ENCODE assay signal across 9 mouse cellular contexts in the genomic region with DNA sequence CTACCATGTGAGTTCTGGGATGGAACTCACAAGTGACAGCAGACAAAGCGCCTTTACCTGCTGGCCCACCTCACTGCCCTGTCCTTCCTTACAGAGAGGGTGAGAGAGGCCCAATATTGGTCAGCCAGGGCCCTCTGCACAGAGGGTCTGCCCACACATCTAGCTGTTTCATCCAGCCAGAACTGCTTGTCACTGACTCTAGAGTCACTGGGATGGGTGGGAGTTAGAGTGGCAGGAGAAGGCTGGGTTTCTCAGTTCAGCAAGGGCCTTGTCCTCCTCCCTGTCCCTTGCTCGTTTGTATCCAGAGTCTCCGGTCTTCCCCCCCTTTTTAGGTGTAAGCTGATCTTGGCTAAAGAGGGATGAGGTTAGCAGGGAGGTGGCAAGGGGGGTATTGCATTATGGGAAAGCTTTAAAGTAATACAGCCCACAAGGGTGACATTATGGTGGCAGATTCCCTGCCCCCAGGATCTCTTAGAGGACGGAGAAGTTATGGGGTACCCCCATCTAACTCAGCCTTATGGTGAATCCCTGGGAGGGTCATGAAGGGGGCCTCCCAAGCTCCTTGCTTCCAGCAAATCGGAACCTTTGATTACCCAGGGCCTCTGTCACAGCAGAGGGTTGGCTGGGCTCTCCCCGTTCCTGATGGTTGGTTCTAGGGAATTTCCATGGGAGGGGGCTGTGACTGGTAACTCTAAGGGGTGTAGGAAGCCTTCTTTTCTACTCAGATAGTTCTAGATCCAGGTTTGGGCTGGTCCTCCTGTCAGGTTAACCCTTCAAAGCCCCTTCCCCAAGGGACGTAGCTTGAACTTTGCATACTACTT. TPM values are rescaled to one million over a fixed set of nuclear protein-coding genes. Genes with fewer than 3 reads are reported as not detected.
DNase-seq lines count a peak whose midpoint lies in the region; ATAC-seq lines count a peak whose summit lies in the region.
"Had no signal": no experiment of that assay in that cellular context is flagged by ENCODE, and none has a peak within 500 bp of the region (broad histone marks: within the 10 kb centered on the region; RNA-seq: fewer than 3 reads in every experiment).

No protein-coding gene starts in this region.

- WGBS in heart, embryonic 12.5 days: 53% methylated on average over 7 of the region's 7 CpGs
- 46% methylated on average over 7 of the region's 7 CpGs for WGBS in midbrain, embryonic 10.5 days
- WGBS in midbrain, embryonic 15.5 days: 39% methylated on average over 7 of the region's 7 CpGs
- WGBS in intestine, embryonic 16.5 days: 52% methylated on average over 7 of the region's 7 CpGs
- 49% methylated on average over 7 of the region's 7 CpGs for WGBS in stomach, embryonic 14.5 days

- no peak for ATAC-seq in heart, embryonic 12.5 days (ENCODE audit: insufficient number of reproducible peaks, low FRiP score)
- no peak for ATAC-seq in midbrain, embryonic 15.5 days (replicated peaks)
- no peak for ATAC-seq in intestine, embryonic 16.5 days
- ATAC-seq in stomach, embryonic 14.5 days (ENCODE audit: insufficient number of reproducible peaks, insufficient read depth, low FRiP score, low read depth): no peak

- peaks cover 9% of the 10 kb centered on the region for H3K36me3 ChIP-seq in heart, embryonic 12.5 days
- H3K36me3 ChIP-seq in midbrain, embryonic 10.5 days: peaks cover 12% of the 10 kb centered on the region
- no peaks in the 10 kb centered on the region for H3K36me3 ChIP-seq in midbrain, embryonic 15.5 days (replicated peaks)
- no peaks in the 10 kb centered on the region for H3K36me3 ChIP-seq in intestine, embryonic 16.5 days (ENCODE audit: control insufficient read depth, insufficient read depth, low read length)
- H3K36me3 ChIP-seq in stomach, embryonic 14.5 days (ENCODE audit: control insufficient read depth, insufficient read depth, low read length): no peaks in the 10 kb centered on the region

- H3K9ac ChIP-seq in heart, embryonic 12.5 days: peak overlapping the region; percentile 93
- H3K9ac ChIP-seq in midbrain, embryonic 15.5 days: no peak overlapping the region
- H3K9ac ChIP-seq in intestine, embryonic 16.5 days (ENCODE audit: low read depth, low read length): peak overlapping the region; percentile 84
- no peak overlapping the region for H3K9ac ChIP-seq in stomach, embryonic 14.5 days (replicated peaks; ENCODE audit: low read depth, low read length)

- peak overlapping the region; percentile 95 for H3K4me2 ChIP-seq in heart, embryonic 12.5 days
- no peak overlapping the region for H3K4me2 ChIP-seq in midbrain, embryonic 15.5 days
- peak overlapping the region; percentile 84 for H3K4me2 ChIP-seq in intestine, embryonic 16.5 days (ENCODE audit: low read depth, low read length)
- peak overlapping the region; percentile 95 for H3K4me2 ChIP-seq in stomach, embryonic 14.5 days (replicated peaks; ENCODE audit: low read depth, low read length)

- 0 out of 2 replicates have a peak, but pooled peaks cover 4% of the 10 kb centered on the region for H3K27me3 ChIP-seq in heart, embryonic 12.5 days (replicated peaks)
- H3K27me3 ChIP-seq in midbrain, embryonic 10.5 days (ENCODE audit: low read depth, poor library complexity, severe bottlenecking): peaks cover 74% of the 10 kb centered on the region
- H3K27me3 ChIP-seq in midbrain, embryonic 15.5 days (replicated peaks): peaks cover 34% of the 10 kb centered on the region
- H3K27me3 ChIP-seq in intestine, embryonic 16.5 days (replicated peaks; ENCODE audit: control insufficient read depth, insufficient read depth, low read length): no peaks in the 10 kb centered on the region
- H3K27me3 ChIP-seq in stomach, embryonic 14.5 days (ENCODE audit: control insufficient read depth, insufficient read depth, low read length): no peaks in the 10 kb centered on the region

- no peaks in the 10 kb centered on the region for H3K9me3 ChIP-seq in heart, embryonic 12.5 days (replicated peaks)
- H3K9me3 ChIP-seq in midbrain, embryonic 10.5 days (replicated peaks): no peaks in the 10 kb centered on the region
- no peaks in the 10 kb centered on the region for H3K9me3 ChIP-seq in midbrain, embryonic 15.5 days
- no peaks in the 10 kb centered on the region for H3K9me3 ChIP-seq in intestine, embryonic 16.5 days (ENCODE audit: control insufficient read depth, low read length)
- no peaks in the 10 kb centered on the region for H3K9me3 ChIP-seq in stomach, embryonic 14.5 days (ENCODE audit: control insufficient read depth, low read depth, low read length)

- H3K4me3 ChIP-seq in heart, embryonic 12.5 days: peak overlapping the region; percentile 83
- peak overlapping the region; percentile 74 for H3K4me3 ChIP-seq in midbrain, embryonic 10.5 days
- no peak overlapping the region for H3K4me3 ChIP-seq in midbrain, embryonic 15.5 days
- H3K4me3 ChIP-seq in intestine, embryonic 16.5 days (ENCODE audit: low read length): peak overlapping the region; percentile 81
- H3K4me3 ChIP-seq in stomach, embryonic 14.5 days (ENCODE audit: low read depth, low read length): peak overlapping the region; percentile 68; the same call in 1 of the 2 replicates

- H3K27ac ChIP-seq in heart, embryonic 12.5 days (ENCODE audit: poor library complexity, severe bottlenecking): no peak overlapping the region
- 0 out of 2 replicates have a peak overlapping the region, but pooled peaks have one; percentile 24 for H3K27ac ChIP-seq in midbrain, embryonic 10.5 days (replicated peaks)
- no peak overlapping the region for H3K27ac ChIP-seq in midbrain, embryonic 15.5 days
- H3K27ac ChIP-seq in intestine, embryonic 16.5 days (ENCODE audit: low read length): no peak overlapping the region
- H3K27ac ChIP-seq in stomach, embryonic 14.5 days (ENCODE audit: low read length): no peak overlapping the region

- H3K4me1 ChIP-seq in heart, embryonic 12.5 days (replicated peaks): peaks cover 64% of the 10 kb centered on the region
- H3K4me1 ChIP-seq in midbrain, embryonic 10.5 days: peaks cover 68% of the 10 kb centered on the region
- H3K4me1 ChIP-seq in midbrain, embryonic 15.5 days: peaks cover 25% of the 10 kb centered on the region
- H3K4me1 ChIP-seq in intestine, embryonic 16.5 days (ENCODE audit: control insufficient read depth, insufficient read depth, low read length): peaks cover 29% of the 10 kb centered on the region
- H3K4me1 ChIP-seq in stomach, embryonic 14.5 days (ENCODE audit: control insufficient read depth, insufficient read depth, low read length): peaks cover 8% of the 10 kb centered on the region; the same call in 1 of the 2 replicates

- no peak for DNase-seq in heart, adult 18-20 months
- no peak for DNase-seq in midbrain, embryonic 10.5 days (ENCODE audit: low spot score)
- no peak for DNase-seq in layer of hippocampus, adult 9-10 months (ENCODE audit: low spot score)
- no peak for DNase-seq in retina, postnatal 1 day
- DNase-seq: gastrocnemius, postnatal 10 days had no signal

RNA-seq across cellular contexts. Expression of a gene that starts 2.6 kb away (rescaled TPM):
- 5.3 and 6.1 TPM in 2 replicates for polyA plus RNA-seq in heart, embryonic 12.5 days (2016; fragmentation: Nextera tagmentation; extraction: Ambion mirVana)
- 1 to 10 TPM; 6.2 to 6.6 TPM for total RNA-seq in heart, adult 18-20 months (2021)
- polyA plus RNA-seq in midbrain, embryonic 10.5 days (2016; fragmentation: Nextera tagmentation; extraction: Ambion mirVana): 3.6 and 3.7 TPM in 2 replicates
- polyA plus RNA-seq in midbrain, embryonic 15.5 days (2015; fragmentation: Nextera tagmentation; extraction: Ambion mirVana): 1.6 and 1.7 TPM in 2 replicates
- polyA plus RNA-seq in intestine, embryonic 16.5 days (2015; fragmentation: Nextera tagmentation; extraction: Ambion mirVana): 7.6 and 8.5 TPM in 2 replicates
- 2.8 and 3.4 TPM in 2 replicates for polyA plus RNA-seq in stomach, embryonic 14.5 days (2014; fragmentation: Nextera tagmentation; extraction: Ambion mirVana)

Comparison
In these comparisons a context has a peak if more than half of its experiments do, and no peak if none do; other contexts are left out.
1. H3K9ac ChIP-seq: peak in heart, embryonic 12.5 days (single experiment) and intestine, embryonic 16.5 days (single experiment); none in midbrain, embryonic 15.5 days (single experiment) and stomach, embryonic 14.5 days (single experiment).